Mouse (Mus musculus) neural tube, embryonic 11.5 days (tissue): Measurements from ENCODE around the gene Bnipl. TPM values are rescaled to one million over a fixed set of nuclear protein-coding genes. Genes with fewer than 3 reads are reported as not detected.

Experiments used
- ATAC-seq: fragments of 200-750 bp; cut with Nextera tagmentation; 2 replicates; pipeline ENCODE4 v1.8.0; 2017; ENCODE audit warnings: moderate number of reproducible peaks, mild to moderate bottlenecking, moderate TSS enrichment, moderate library complexity; ENCODE audit not compliant: insufficient read depth, low FRiP score, low TSS enrichment
- DNase-seq: peaks from one replicate; pipeline ENCODE4 v3.0.0-alpha.2; 2015; ENCODE audit warnings: low spot score
- H3K27ac ChIP-seq: fragments of 300-500 bp; sonication (generic); 2 replicates; pipeline ENCODE4 v1.5.1; 2014; ENCODE audit warnings: low read depth, mild to moderate bottlenecking, low read length
- H3K27me3 ChIP-seq: fragments of 300-500 bp; sonication (generic); 2 replicates; pipeline ENCODE4 v1.6.1; 2014; ENCODE audit warnings: mild to moderate bottlenecking, low read length, mixed read lengths; ENCODE audit not compliant: control insufficient read depth, insufficient read depth
- H3K36me3 ChIP-seq: fragments of 300-500 bp; sonication (generic); 2 replicates; pipeline ENCODE4 v1.6.1; 2014; ENCODE audit warnings: mild to moderate bottlenecking, low read length, moderate library complexity, mixed read lengths; ENCODE audit not compliant: control insufficient read depth, insufficient read depth
- H3K4me1 ChIP-seq: fragments of 300-500 bp; sonication (generic); 2 replicates; pipeline ENCODE4 v1.6.1; 2014; ENCODE audit warnings: low read length, mixed read lengths; ENCODE audit not compliant: control insufficient read depth, insufficient read depth
- H3K4me2 ChIP-seq: fragments of 300-500 bp; sonication (generic); 2 replicates; pipeline ENCODE4 v1.6.1; 2014; ENCODE audit warnings: low read depth, mild to moderate bottlenecking, moderate library complexity
- H3K4me3 ChIP-seq: fragments of 300-500 bp; sonication (generic); 2 replicates; pipeline ENCODE4 v1.5.1; 2014; ENCODE audit warnings: low read depth, low read length
- H3K9ac ChIP-seq: fragments of 300-500 bp; sonication (generic); 2 replicates; pipeline ENCODE4 v1.6.1; 2014; ENCODE audit warnings: mild to moderate bottlenecking, low read length
- H3K9me3 ChIP-seq: fragments of 300-500 bp; sonication (generic); 2 replicates; pipeline ENCODE4 v1.6.1; 2016; ENCODE audit warnings: low read length; ENCODE audit not compliant: control insufficient read depth
- WGBS: fragments of 180-500 bp; shearing (Covaris S2); extraction: QIAGEN DNeasy Blood & Tissue Kit; methylation state at CpG from one replicate; pipeline ENCODE4 v1.1.7; 2014; 5-methylcytosine and 5-hydroxymethylcytosine counted together
- polyA plus RNA-seq: library from polyadenylated mRNA; unstranded; fragments of >200 nt; fragmentation: Nextera tagmentation; extraction: Ambion mirVana; gene quantifications from 2 replicates; pipeline ENCODE4 v1.2.1, GENCODE M21; 2014

Gene Bnipl
- polyA plus RNA-seq, 1 experiment from 2014 or later: 0.31 TPM

DNA sequence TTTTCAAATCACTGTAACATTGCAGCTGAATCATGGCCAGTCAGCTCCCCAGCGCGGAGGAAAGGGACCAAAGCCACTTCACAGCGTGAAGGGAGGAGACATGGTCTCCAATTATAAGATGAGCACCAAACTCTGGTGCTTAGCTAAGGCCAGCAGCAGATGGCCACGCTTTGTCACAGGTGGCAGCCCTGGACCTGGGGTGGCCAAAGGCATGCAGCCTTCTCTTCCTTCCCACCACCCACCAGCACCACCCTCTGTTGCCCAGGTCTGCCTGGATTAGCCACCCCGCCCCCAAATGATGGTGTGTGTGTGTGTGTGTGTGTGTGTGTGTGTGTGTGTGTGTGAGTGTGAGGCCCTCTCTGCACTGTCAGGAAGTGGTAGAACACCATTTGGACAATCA, 22.5 kb upstream of the Bnipl start:
- no peaks in the 10 kb centered on the region for H3K27me3 ChIP-seq
- no peaks in the 10 kb centered on the region for H3K4me1 ChIP-seq
- DNase-seq (no peak), ATAC-seq (no peak)
- no peak overlapping the region for H3K4me2 ChIP-seq
- no peaks in the 10 kb centered on the region for H3K9me3 ChIP-seq
- 96% methylated on average over 5 of the region's 5 CpGs for WGBS
- no peak overlapping the region for H3K4me3 ChIP-seq
- H3K27ac ChIP-seq: no peak overlapping the region
- no peak overlapping the region for H3K9ac ChIP-seq
- no peaks in the 10 kb centered on the region; the same call in 1 of the 2 replicates for H3K36me3 ChIP-seq

DNA sequence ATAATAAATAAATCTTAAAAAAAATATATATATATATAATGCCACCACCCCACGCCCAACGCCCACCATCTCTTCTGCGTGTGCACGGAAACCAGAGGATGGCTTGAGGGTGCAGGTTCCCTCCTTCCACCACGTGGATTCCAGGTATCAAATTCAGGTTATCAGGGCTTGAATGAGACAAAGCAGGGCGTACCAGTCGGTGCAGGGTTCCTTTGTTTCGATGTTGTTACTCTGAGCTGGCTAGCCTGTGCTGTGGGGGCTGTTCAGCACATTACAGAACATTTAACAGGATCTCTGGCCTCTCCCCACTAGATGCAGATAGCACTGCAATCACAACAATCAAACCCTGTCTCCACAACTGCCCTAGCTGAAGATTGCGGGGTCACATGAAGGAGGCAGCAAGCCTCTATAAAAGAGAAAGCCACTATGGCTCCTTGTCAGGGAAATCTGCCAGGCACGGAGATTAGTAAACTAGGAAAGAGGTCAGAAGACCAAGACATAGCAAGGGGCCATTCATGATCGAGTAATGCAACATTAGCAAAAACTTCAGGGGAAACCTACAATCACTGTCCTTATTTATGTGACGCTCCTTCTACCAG, 19.9 kb upstream of the Bnipl start:
- WGBS: 89% methylated on average over 12 of the region's 12 CpGs
- Histone ChIP-seq H3K4me2 (no peak overlapping the region), H3K27ac (no peak overlapping the region), H3K36me3 (no peaks in the 10 kb centered on the region; the same call in 1 of the 2 replicates), H3K4me3 (no peak overlapping the region), H3K9me3 (no peaks in the 10 kb centered on the region), H3K4me1 (no peaks in the 10 kb centered on the region), H3K27me3 (no peaks in the 10 kb centered on the region), H3K9ac (no peak overlapping the region)
- ATAC-seq (no peak), DNase-seq (no peak)

GRCm38 (mm10) chr3:95269789-95270188, 18.8 kb upstream of the Bnipl start:
- DNase-seq (no peak), ATAC-seq (no peak)
- Histone ChIP-seq H3K4me2 (no peak overlapping the region), H3K27ac (no peak overlapping the region), H3K9ac (no peak overlapping the region), H3K36me3 (no peaks in the 10 kb centered on the region; the same call in 1 of the 2 replicates), H3K9me3 (no peaks in the 10 kb centered on the region), H3K27me3 (no peaks in the 10 kb centered on the region), H3K4me1 (no peaks in the 10 kb centered on the region), H3K4me3 (no peak overlapping the region)
- WGBS: 86% methylated on average over 5 of the region's 5 CpGs

- H3K27me3 ChIP-seq: no peaks in the 10 kb centered on the region
- H3K4me2 ChIP-seq: no peak overlapping the region
- H3K9ac ChIP-seq: no peak overlapping the region
- ATAC-seq: no peak
- H3K36me3 ChIP-seq: peaks cover 2% of the 10 kb centered on the region; the same call in 1 of the 2 replicates
- DNase-seq: no peak
- no peak overlapping the region for H3K4me3 ChIP-seq
- H3K27ac ChIP-seq: no peak overlapping the region
- H3K9me3 ChIP-seq: no peaks in the 10 kb centered on the region
- no peaks in the 10 kb centered on the region for H3K4me1 ChIP-seq
These were observed 16.9 kb upstream of the Bnipl start for GRCm38 (mm10) chr3:95267855-95268254.

GRCm38 (mm10) chr3:95266052-95266451, 15.1 kb upstream of the Bnipl start:
- H3K4me1 ChIP-seq: no peaks in the 10 kb centered on the region
- no peak for DNase-seq
- WGBS: 95% methylated on average over 3 of the region's 3 CpGs
- H3K4me2 ChIP-seq: no peak overlapping the region
- H3K36me3 ChIP-seq: peaks cover 4% of the 10 kb centered on the region
- no peaks in the 10 kb centered on the region for H3K27me3 ChIP-seq
- H3K27ac ChIP-seq: no peak overlapping the region
- no peak overlapping the region for H3K9ac ChIP-seq
- ATAC-seq: no peak
- H3K9me3 ChIP-seq: no peaks in the 10 kb centered on the region
- H3K4me3 ChIP-seq: no peak overlapping the region

DNA sequence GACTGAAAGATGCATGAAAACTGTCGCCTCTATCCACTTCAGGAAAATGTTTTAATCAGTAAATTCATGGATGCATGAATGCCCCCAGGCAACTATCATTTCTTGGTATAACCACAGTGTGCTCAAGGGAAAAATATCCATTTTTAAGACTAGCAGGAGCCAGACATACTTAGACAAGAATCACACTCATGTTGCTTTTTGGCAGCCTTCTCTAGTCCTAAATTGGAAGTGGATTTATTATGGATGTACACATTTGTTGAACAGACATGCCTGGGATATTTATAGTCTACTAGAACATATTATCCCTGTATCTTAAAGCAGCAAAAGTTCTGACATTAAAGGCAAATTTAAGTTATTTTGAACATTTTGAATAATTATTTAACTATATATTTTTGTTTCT, 13.7 kb upstream of the Bnipl start:
- no peaks in the 10 kb centered on the region for H3K4me1 ChIP-seq
- 82% methylated on average over 1 of the region's 1 CpGs for WGBS
- peaks cover 7% of the 10 kb centered on the region for H3K36me3 ChIP-seq

GRCm38 (mm10) chr3:95263089-95263739, 12.2 kb upstream of the Bnipl start:
- H3K4me2 ChIP-seq: no peak overlapping the region
- no peak overlapping the region for H3K27ac ChIP-seq
- H3K4me1 ChIP-seq: no peaks in the 10 kb centered on the region
- ATAC-seq (no peak), DNase-seq (peak; percentile 61)
- H3K27me3 ChIP-seq: no peaks in the 10 kb centered on the region
- WGBS: 46% methylated on average over 11 of the region's 11 CpGs
- H3K36me3 ChIP-seq: peaks cover 13% of the 10 kb centered on the region
- H3K4me3 ChIP-seq: no peak overlapping the region
- no peak overlapping the region for H3K9ac ChIP-seq
- H3K9me3 ChIP-seq: no peaks in the 10 kb centered on the region

More for the DNA sequence above, 13.7 kb upstream of the Bnipl start:
- Histone ChIP-seq H3K9ac (no peak overlapping the region), H3K27ac (no peak overlapping the region), H3K4me3 (no peak overlapping the region), H3K4me2 (no peak overlapping the region), H3K27me3 (no peaks in the 10 kb centered on the region), H3K9me3 (no peaks in the 10 kb centered on the region)
- DNase-seq: no peak
- no peak for ATAC-seq

- H3K36me3 ChIP-seq: peaks cover 17% of the 10 kb centered on the region
- no peak for ATAC-seq
These were observed 11.0 kb upstream of the Bnipl start for GRCm38 (mm10) chr3:95261975-95262374.

DNA sequence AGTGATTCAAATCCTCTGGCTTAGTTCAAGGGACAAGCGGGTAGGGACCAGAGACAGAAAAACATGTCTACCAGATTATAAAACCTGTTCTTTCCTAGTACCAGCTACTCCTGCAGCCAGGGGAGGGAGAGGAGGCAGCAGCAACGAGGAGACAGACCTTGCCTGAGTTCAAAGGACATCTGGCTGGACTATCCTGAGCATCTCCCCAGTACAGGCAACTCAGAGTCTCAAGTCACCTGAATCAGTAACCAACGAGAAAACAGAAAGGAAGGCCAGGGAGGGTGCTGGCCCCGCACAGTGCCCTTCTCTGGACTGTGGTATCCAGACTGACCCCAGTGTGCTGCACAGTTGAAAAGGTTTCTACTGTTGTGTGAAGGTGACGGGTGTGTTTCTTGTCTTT, 5.9 kb upstream of the Bnipl start:
- 79% methylated on average over 5 of the region's 5 CpGs for WGBS
- peaks cover 22% of the 10 kb centered on the region for H3K36me3 ChIP-seq
- H3K9ac ChIP-seq: no peak overlapping the region

More at GRCm38 (mm10) chr3:95261975-95262374, 11.0 kb upstream of the Bnipl start:
- H3K9me3 ChIP-seq: no peaks in the 10 kb centered on the region
- no peak overlapping the region for H3K9ac ChIP-seq
- DNase-seq: no peak
- H3K4me3 ChIP-seq: no peak overlapping the region
- H3K27me3 ChIP-seq: no peaks in the 10 kb centered on the region
- H3K27ac ChIP-seq: no peak overlapping the region
- H3K4me1 ChIP-seq: no peaks in the 10 kb centered on the region
- H3K4me2 ChIP-seq: no peak overlapping the region
- WGBS: 90% methylated on average over 4 of the region's 4 CpGs

More for the DNA sequence above, 5.9 kb upstream of the Bnipl start:
- no peak for DNase-seq
- Histone ChIP-seq H3K27ac (no peak overlapping the region), H3K4me1 (no peaks in the 10 kb centered on the region), H3K4me3 (no peak overlapping the region), H3K27me3 (no peaks in the 10 kb centered on the region), H3K9me3 (no peaks in the 10 kb centered on the region), H3K4me2 (no peak overlapping the region)
- no peak for ATAC-seq
